Mouse (Mus musculus) lung, embryonic 14.5 days (tissue): ENCODE results near the gene Gpr83. TPM values are rescaled to one million over a fixed set of nuclear protein-coding genes. Genes with fewer than 3 reads are reported as not detected.

Experiments used
- ATAC-seq: fragments of 200-750 bp; cut with Nextera tagmentation; 2 replicates; pipeline ENCODE4 v1.8.0; 2017; ENCODE audit warnings: mild to moderate bottlenecking, moderate TSS enrichment, moderate library complexity; ENCODE audit not compliant: insufficient read depth
- DNase-seq: peaks from one replicate; pipeline ENCODE4 v3.0.0-alpha.2; 2015
- H3K27ac ChIP-seq: fragments of 300-500 bp; sonication (generic); 2 replicates; pipeline ENCODE4 v1.5.1; 2014; ENCODE audit warnings: low read depth, mild to moderate bottlenecking, moderate library complexity
- H3K27me3 ChIP-seq: fragments of 300-500 bp; sonication (generic); 2 replicates; pipeline ENCODE4 v1.6.1; 2014; ENCODE audit warnings: low read length, control low read depth; ENCODE audit not compliant: insufficient read depth
- H3K36me3 ChIP-seq: fragments of 300-500 bp; sonication (generic); 2 replicates; pipeline ENCODE4 v1.6.1; 2014; ENCODE audit warnings: control low read depth; ENCODE audit not compliant: insufficient read depth
- H3K4me1 ChIP-seq: fragments of 300-500 bp; sonication (generic); 2 replicates; pipeline ENCODE4 v1.6.1; 2014; ENCODE audit warnings: antibody characterized with exemption, control low read depth; ENCODE audit not compliant: insufficient read depth
- H3K4me2 ChIP-seq: fragments of 300-500 bp; sonication (generic); 2 replicates; pipeline ENCODE4 v1.6.1; 2014; ENCODE audit warnings: mild to moderate bottlenecking
- H3K4me3 ChIP-seq: fragments of 300-500 bp; sonication (generic); 2 replicates; pipeline ENCODE4 v1.5.1; 2014; ENCODE audit warnings: low read depth, low read length
- H3K9ac ChIP-seq: fragments of 300-500 bp; sonication (generic); 2 replicates; pipeline ENCODE4 v1.6.1; 2014
- H3K9me3 ChIP-seq: fragments of 300-500 bp; sonication (generic); 2 replicates; pipeline ENCODE4 v1.6.1; 2016; ENCODE audit warnings: low read depth, low read length, control low read depth
- CTCF ChIP-seq: IDR thresholded peaks from 2 replicates; pipeline ENCODE4 v1.5.1; 2016; ENCODE audit warnings: antibody characterized with exemption, low read depth
- WGBS: fragments of 180-500 bp; shearing (Covaris S2); extraction: QIAGEN DNeasy Blood & Tissue Kit; methylation state at CpG from one replicate; pipeline ENCODE4 v1.1.7; 2014; 5-methylcytosine and 5-hydroxymethylcytosine counted together
- polyA plus RNA-seq: library from polyadenylated mRNA; unstranded; fragments of >200 nt; fragmentation: Nextera tagmentation; extraction: Ambion mirVana; gene quantifications from 2 replicates; pipeline ENCODE4 v1.2.1, GENCODE M21; 2014

Gene Gpr83
- polyA plus RNA-seq, 1 experiment from 2014 or later, result 0.13 TPM

DNA sequence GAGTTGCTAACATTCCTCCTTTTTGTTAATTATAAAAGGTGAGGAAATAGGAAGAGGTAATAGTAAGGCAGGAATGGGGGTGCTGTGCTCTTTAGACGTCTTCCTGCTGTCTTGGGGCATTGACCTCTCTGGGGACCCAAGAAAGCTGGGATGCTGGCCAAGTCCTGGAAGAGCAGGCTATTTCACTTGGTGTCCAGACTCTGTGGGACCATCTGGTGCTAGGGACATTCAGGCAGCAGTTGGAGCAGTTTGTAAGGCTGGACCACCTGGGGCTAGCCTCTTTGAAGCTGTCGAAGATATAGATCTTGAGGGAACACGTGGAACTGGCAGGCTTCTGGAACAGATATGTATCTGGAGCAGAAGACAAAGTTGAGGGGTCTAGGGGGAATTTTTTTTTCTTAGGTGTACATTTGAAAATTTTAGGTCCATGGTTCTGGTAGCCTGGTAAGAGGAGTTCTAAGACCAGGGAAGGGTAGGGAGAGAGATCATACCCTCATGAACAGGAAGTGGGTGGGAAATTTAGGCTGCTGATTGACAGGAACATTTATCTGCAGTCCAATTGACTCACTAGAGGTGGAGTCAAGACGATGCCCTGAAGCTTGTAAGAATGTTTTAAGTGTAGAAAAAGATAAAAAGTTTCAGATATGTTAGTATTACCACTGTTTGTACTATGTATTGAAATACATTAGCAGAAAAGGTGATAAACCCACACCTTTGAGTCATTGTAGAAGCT is 2.9 kb upstream of the Gpr83 start:
- no peak for DNase-seq

DNA sequence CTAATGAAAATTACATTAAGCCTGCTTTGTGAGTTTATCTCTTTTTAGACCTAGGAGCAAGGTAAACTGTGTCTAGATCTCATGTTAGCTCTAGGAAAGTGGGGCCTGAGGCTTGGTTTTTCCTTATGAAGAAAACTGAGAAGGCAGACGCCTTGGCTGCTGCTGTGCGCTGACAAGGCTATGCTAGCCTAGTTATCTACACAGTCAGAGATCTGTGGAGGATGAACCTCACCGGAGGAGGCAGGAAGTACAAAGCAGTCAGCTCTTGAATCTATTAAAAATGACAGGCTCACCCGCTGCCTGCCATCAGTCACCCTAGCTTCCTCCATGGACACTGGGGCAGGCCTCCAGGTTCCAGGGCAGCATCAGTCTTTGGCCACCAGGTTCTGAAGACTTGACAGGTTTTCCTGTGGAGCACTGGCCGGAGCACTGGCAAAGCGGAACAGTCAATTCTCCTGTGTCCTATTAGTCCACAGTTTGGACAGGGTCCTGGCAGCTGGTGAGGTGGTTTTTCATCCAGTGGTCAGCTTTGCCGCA is 1.8 kb upstream of the Gpr83 start:
- Histone ChIP-seq H3K4me2 (no peak overlapping the region), H3K9me3 (no peaks in the 10 kb centered on the region), H3K4me1 (no peaks in the 10 kb centered on the region), H3K9ac (no peak overlapping the region), H3K36me3 (no peaks in the 10 kb centered on the region), H3K27ac (no peak overlapping the region), H3K4me3 (no peak overlapping the region), H3K27me3 (peaks cover 46% of the 10 kb centered on the region)
- WGBS, result 61% methylated on average over 7 of the region's 7 CpGs
- DNase-seq, result no peak
- no peak for ATAC-seq
- no peak for TF ChIP-seq CTCF

More for the DNA sequence above, 2.9 kb upstream of the Gpr83 start:
- 35% methylated on average over 4 of the region's 4 CpGs for WGBS
- TF ChIP-seq CTCF, result no peak
- ATAC-seq, result no peak
- Histone ChIP-seq H3K27me3 (peaks cover 44% of the 10 kb centered on the region), H3K4me1 (no peaks in the 10 kb centered on the region), H3K9me3 (no peaks in the 10 kb centered on the region), H3K36me3 (no peaks in the 10 kb centered on the region), H3K4me2 (no peak overlapping the region), H3K4me3 (no peak overlapping the region), H3K27ac (no peak overlapping the region), H3K9ac (no peak overlapping the region)

DNA sequence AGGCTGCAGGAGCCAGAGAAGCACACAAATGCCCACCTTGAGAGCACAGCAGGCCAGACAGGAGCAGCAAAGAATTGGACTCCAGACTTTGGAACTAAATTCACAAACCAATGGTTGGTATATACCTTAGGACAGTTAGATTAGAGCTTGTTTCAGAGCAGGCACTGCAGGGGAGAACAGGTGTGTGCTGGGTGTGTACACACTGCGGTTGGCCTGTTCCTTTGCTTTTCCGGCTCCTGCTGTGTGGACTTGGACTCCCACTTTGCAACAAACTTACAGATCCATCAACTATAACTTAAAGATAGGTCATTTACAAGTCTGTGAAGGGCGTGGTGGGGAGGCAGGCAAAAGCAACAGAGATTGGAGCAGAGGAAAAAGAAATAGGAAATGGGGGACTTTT is 1.2 kb upstream of the Gpr83 start:
- H3K4me1 ChIP-seq, result no peaks in the 10 kb centered on the region
- H3K4me3 ChIP-seq, result no peak overlapping the region
- H3K4me2 ChIP-seq, result no peak overlapping the region
- no peak overlapping the region for H3K9ac ChIP-seq
- DNase-seq, result no peak
- WGBS, result 66% methylated on average over 3 of the region's 3 CpGs
- no peak for ATAC-seq
- no peak for TF ChIP-seq CTCF
- no peaks in the 10 kb centered on the region for H3K36me3 ChIP-seq
- H3K27ac ChIP-seq, result no peak overlapping the region
- no peaks in the 10 kb centered on the region for H3K9me3 ChIP-seq
- H3K27me3 ChIP-seq, result peaks cover 46% of the 10 kb centered on the region

DNA sequence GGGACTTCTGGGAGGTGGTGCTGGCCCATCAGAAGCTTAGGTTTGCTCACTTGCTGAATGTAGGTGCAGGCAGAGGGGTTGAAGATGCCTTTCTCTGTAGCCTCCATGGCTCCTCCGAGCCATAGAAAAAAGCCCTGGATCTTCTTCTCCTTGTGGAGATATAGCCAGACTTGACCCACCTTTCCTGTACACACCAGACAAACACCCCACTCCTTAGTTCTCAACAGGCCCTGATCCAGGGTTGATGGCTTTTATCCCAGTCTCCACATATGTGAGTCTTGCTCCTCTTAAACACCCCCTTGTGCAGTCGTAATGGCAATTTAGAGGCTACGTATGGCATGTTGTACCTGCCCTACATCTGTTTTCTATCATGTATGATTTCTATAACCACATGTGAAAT is 3.1 kb downstream of the Gpr83 start:
- Histone ChIP-seq H3K9ac (no peak overlapping the region), H3K27me3 (peaks cover 39% of the 10 kb centered on the region), H3K4me1 (no peaks in the 10 kb centered on the region), H3K27ac (no peak overlapping the region), H3K36me3 (no peaks in the 10 kb centered on the region), H3K4me3 (no peak overlapping the region), H3K9me3 (no peaks in the 10 kb centered on the region), H3K4me2 (no peak overlapping the region)
- TF ChIP-seq CTCF, result no peak
- 94% methylated on average over 3 of the region's 3 CpGs for WGBS
- no peak for ATAC-seq
- no peak for DNase-seq

DNA sequence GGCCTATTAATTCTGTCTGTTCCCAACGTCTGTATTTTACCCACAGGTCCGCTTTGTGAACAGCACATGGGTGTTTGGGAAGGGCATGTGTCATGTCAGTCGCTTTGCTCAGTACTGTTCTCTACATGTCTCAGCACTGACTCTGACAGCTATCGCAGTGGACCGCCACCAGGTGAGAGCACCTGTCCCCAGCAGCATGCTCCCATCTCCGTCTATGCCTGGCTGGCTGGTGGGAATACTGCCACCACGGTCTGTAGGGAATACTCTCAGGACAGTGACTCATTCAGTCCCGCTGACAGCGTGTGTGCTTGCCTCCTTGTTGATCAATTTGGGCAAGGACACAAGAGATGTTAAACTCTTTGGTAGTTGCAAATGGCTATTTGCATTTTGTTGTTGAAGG is 4.7 kb downstream of the Gpr83 start:
- no peak for DNase-seq
- H3K27me3 ChIP-seq, result peaks cover 23% of the 10 kb centered on the region
- no peaks in the 10 kb centered on the region for H3K9me3 ChIP-seq
- H3K36me3 ChIP-seq, result no peaks in the 10 kb centered on the region
- 74% methylated on average over 9 of the region's 9 CpGs for WGBS
- H3K4me3 ChIP-seq, result no peak overlapping the region
- TF ChIP-seq CTCF, result no peak
- H3K4me2 ChIP-seq, result no peak overlapping the region
- H3K27ac ChIP-seq, result no peak overlapping the region
- H3K4me1 ChIP-seq, result no peaks in the 10 kb centered on the region
- no peak for ATAC-seq
- H3K9ac ChIP-seq, result no peak overlapping the region

DNA sequence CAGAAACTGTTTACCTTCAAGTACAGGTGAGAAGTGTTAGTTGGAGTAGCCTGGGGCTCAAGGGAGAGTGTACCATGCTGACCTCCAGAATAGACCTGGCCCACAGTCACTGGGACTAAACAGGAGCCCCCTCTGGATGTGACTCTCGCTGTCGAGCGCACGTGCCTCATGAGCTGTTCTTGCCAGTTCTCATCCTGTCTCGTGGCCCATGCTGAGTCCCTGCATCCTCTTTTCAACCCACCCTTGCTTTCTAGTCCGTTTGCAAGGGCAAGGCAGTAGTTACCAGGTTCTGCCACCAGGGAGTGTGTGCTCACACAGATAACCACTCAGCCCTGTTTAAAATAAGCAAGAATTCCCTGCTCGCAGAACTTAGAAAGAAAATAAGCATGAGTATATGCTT is 6.9 kb downstream of the Gpr83 start:
- no peaks in the 10 kb centered on the region for H3K4me1 ChIP-seq
- no peaks in the 10 kb centered on the region for H3K9me3 ChIP-seq
- no peak overlapping the region for H3K9ac ChIP-seq
- DNase-seq (peak; percentile 87), ATAC-seq (peak; percentile 69)
- no peak overlapping the region for H3K27ac ChIP-seq
- H3K4me3 ChIP-seq, result no peak overlapping the region
- no peak overlapping the region for H3K4me2 ChIP-seq
- H3K27me3 ChIP-seq, result 0 out of 2 replicates have a peak, but pooled peaks cover 3% of the 10 kb centered on the region
- no peaks in the 10 kb centered on the region for H3K36me3 ChIP-seq
- WGBS, result 21% methylated on average over 7 of the region's 7 CpGs
- peak; percentile 88 for TF ChIP-seq CTCF

DNA sequence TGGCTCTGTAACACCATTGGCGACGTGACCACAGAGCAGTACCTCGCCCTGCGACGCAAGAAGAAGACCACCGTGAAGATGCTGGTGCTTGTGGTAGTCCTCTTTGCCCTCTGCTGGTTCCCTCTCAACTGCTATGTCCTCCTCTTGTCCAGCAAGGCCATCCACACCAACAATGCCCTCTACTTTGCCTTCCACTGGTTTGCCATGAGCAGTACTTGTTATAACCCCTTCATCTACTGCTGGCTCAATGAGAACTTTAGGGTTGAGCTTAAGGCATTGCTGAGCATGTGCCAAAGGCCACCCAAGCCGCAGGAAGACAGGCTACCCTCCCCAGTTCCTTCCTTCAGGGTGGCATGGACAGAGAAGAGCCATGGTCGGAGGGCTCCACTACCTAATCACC is 8.3 kb downstream of the Gpr83 start:
- ATAC-seq (no peak), DNase-seq (no peak)
- WGBS, result 93% methylated on average over 8 of the region's 8 CpGs
- Histone ChIP-seq H3K9ac (no peak overlapping the region), H3K27me3 (no peaks in the 10 kb centered on the region), H3K4me2 (no peak overlapping the region), H3K36me3 (no peaks in the 10 kb centered on the region), H3K4me3 (no peak overlapping the region), H3K4me1 (no peaks in the 10 kb centered on the region), H3K27ac (no peak overlapping the region), H3K9me3 (no peaks in the 10 kb centered on the region)
- no peak for TF ChIP-seq CTCF
